Mouse (Mus musculus) stomach, embryonic 15.5 days (tissue): Measurements from ENCODE around the gene 6820408C15Rik. TPM values are rescaled to one million over a fixed set of nuclear protein-coding genes. Genes with fewer than 3 reads are reported as not detected.

Source experiments
- ATAC-seq: fragments of 200-750 bp; cut with Nextera tagmentation; 2 replicates; pipeline ENCODE4 v1.8.0; 2017; ENCODE audit warnings: low read depth, moderate number of reproducible peaks, moderate TSS enrichment; ENCODE audit not compliant: insufficient read depth, low FRiP score
- H3K27ac ChIP-seq: fragments of 300-500 bp; sonication (generic); 2 replicates; pipeline ENCODE4 v1.5.1; 2015; ENCODE audit warnings: mild to moderate bottlenecking, inconsistent platforms
- H3K27me3 ChIP-seq: fragments of 300-500 bp; sonication (generic); replicated peaks from 2 replicates; pipeline ENCODE4 v1.6.1; 2015; ENCODE audit warnings: inconsistent platforms
- H3K36me3 ChIP-seq: fragments of 300-500 bp; sonication (generic); 2 replicates; pipeline ENCODE4 v1.6.1; 2015; ENCODE audit warnings: inconsistent platforms
- H3K4me1 ChIP-seq: fragments of 300-500 bp; sonication (generic); 2 replicates; pipeline ENCODE4 v1.6.1; 2015; ENCODE audit warnings: inconsistent platforms
- H3K4me2 ChIP-seq: fragments of 300-500 bp; sonication (generic); 2 replicates; pipeline ENCODE4 v1.6.1; 2015; ENCODE audit warnings: mild to moderate bottlenecking, inconsistent platforms
- H3K4me3 ChIP-seq: fragments of 300-500 bp; sonication (generic); replicated peaks from 2 replicates; pipeline ENCODE4 v1.5.1; 2015; ENCODE audit warnings: inconsistent platforms
- H3K9ac ChIP-seq: fragments of 300-500 bp; sonication (generic); 2 replicates; pipeline ENCODE4 v1.6.1; 2015; ENCODE audit warnings: inconsistent platforms
- H3K9me3 ChIP-seq: fragments of 300-500 bp; sonication (generic); 2 replicates; pipeline ENCODE4 v1.6.1; 2016; ENCODE audit warnings: inconsistent platforms
- WGBS: fragments of 180-500 bp; shearing (Covaris S2); methylation state at CpG from one replicate; pipeline ENCODE4 v1.1.7; 2015; 5-methylcytosine and 5-hydroxymethylcytosine counted together
- polyA plus RNA-seq: library from polyadenylated mRNA; unstranded; fragments of >200 nt; fragmentation: Nextera tagmentation; extraction: Ambion mirVana; gene quantifications from 2 replicates; pipeline ENCODE4 v1.2.1, GENCODE M21; 2015

The 6820408C15Rik gene
- polyA plus RNA-seq: 0.52 and 0.85 TPM in 2 replicates

DNA sequence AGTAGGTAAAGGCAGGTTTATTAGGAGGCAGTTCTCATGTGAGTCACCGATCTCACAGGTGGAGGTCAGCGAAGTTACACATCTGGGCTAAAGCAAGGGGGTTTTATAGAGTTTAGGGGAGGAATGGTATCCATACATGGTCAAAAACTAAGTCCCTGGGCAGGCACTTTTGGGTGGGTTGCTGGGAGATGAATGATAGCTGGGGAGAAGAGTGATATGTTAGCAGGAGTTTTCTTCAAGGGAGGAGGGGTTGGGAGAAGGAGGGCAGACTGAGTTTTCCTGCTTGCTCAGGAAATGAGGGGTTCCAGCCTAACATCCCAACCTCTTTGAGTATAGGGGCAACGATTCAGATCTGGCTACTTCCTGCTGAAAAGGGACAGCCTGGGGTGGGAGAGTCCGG is at the start of gene 6820408C15Rik:
6820408C15Rik (plus strand) TSS at position 301 of the 400 bp plus-strand sequence.
- Histone ChIP-seq H3K27ac (peak within 1 kb of the TSS; percentile 96), H3K36me3 (no peaks in the 10 kb centered on the region), H3K9me3 (no peaks in the 10 kb centered on the region), H3K27me3 (no peaks in the 10 kb centered on the region), H3K4me2 (peak within 1 kb of the TSS; percentile 74), H3K4me1 (peaks cover 17% of the 10 kb centered on the region), H3K4me3 (peak within 1 kb of the TSS; percentile 72), H3K9ac (peak within 1 kb of the TSS; percentile 83)
- ATAC-seq: no peak
- WGBS: 24% methylated on average over 4 of the region's 4 CpGs

DNA sequence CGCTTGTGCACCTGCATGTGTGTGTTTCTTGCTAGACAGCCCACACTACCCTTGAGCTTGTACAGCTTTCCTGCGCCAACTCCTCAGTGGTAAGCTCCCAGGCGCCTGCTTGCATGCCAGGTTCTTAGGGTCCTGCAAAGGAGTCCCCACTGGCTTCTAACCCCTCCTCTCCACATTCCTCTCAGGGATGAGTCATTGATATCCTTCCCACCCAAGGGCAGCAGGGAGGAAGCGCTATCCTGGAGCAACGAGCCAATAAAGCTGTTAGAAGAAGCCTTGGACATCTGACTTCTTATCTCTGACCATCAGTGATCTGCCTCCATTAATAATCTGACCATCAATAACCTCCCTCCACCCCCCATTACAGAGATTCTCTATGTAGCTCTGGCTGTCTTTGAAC is 47.5 kb upstream of the 6820408C15Rik start:
- Histone ChIP-seq H3K4me1 (peaks cover 9% of the 10 kb centered on the region; the same call in 1 of the 2 replicates), H3K4me2 (no peak overlapping the region), H3K9ac (no peak overlapping the region), H3K4me3 (no peak overlapping the region), H3K27ac (no peak overlapping the region), H3K27me3 (no peaks in the 10 kb centered on the region), H3K9me3 (no peaks in the 10 kb centered on the region), H3K36me3 (no peaks in the 10 kb centered on the region)
- ATAC-seq: no peak
- WGBS: 63% methylated on average over 5 of the region's 5 CpGs

DNA sequence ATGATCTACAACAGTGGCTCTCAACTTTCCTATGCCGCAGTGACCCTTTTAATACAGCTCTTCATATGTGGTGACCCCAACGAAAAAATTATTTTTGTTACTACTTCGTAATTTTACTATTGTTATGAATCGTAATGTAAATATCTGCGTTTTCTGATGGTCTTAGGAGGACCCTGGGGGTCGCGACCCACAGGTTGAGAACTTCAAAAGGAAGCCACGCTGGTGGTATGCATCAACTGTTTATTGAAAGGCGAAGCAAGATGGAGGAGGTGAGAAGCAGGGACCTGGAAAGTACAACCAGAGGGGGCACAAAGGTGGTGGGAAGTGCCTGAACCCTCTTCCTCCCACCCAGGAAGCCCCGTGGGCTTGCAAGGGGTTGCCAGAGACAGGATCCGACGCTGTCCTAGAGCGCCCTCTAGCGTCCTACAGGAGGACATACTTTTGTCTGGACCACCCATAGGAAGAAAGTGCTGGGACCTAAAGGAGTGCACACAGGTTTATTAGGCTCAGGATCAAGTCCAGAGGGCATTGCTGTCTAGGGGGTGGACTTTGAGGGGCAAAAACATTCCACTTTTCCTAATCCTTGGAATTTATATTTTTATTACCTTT is 46.8 kb upstream of the 6820408C15Rik start:
- no peaks in the 10 kb centered on the region for H3K9me3 ChIP-seq
- no peak for ATAC-seq
- no peaks in the 10 kb centered on the region for H3K27me3 ChIP-seq
- H3K36me3 ChIP-seq: no peaks in the 10 kb centered on the region
- no peak overlapping the region for H3K9ac ChIP-seq
- H3K4me2 ChIP-seq: peak overlapping the region; percentile 34
- 29% methylated on average over 14 of the region's 14 CpGs for WGBS
- no peak overlapping the region for H3K4me3 ChIP-seq
- H3K27ac ChIP-seq: no peak overlapping the region
- peaks cover 7% of the 10 kb centered on the region; the same call in 1 of the 2 replicates for H3K4me1 ChIP-seq

DNA sequence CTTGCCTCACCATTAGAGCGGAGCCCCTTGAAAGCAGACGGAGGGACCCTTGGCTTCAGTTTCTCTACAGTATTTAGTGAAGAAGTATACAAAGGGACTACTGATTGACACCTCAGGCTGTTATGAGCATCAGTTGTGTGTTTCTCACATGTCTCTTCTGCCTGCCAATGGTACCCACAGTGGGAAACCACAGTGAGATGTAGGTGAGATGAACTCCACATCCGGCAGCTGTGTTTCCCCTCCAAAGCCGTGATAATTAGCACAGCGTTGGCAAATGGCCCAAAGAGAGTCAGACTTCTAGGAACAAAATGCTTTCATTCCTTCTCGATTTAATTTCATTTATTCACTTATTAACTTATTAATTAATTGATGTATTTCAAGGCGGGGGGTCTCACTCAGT is 43.3 kb upstream of the 6820408C15Rik start:
- Histone ChIP-seq H3K27me3 (peaks cover 15% of the 10 kb centered on the region; the same call in 1 of the 2 replicates), H3K9ac (no peak overlapping the region), H3K4me1 (peaks cover 18% of the 10 kb centered on the region; the same call in 1 of the 2 replicates), H3K9me3 (no peaks in the 10 kb centered on the region), H3K4me3 (no peak overlapping the region), H3K36me3 (no peaks in the 10 kb centered on the region), H3K27ac (no peak overlapping the region), H3K4me2 (no peak overlapping the region)
- WGBS: 80% methylated on average over 7 of the region's 7 CpGs
- no peak for ATAC-seq

DNA sequence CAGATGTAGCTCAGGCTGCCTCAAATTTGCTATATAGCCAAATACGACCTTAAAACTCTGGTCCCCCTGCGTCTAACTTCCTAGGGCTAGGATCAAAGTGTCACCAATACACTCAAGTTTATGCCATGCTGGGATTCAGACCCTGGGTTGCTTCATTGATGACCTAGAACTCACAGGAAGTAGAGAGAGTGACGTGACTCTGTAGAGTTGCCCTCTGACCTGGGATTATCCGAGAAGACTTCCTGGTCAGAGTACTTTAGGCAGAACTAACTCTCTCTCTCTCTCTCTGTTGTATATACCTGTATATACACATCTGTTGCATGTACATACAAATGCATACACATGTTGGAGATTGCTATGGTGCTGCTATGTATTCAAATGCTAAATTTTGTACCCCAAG is 42.7 kb upstream of the 6820408C15Rik start:
- peaks cover 18% of the 10 kb centered on the region; the same call in 1 of the 2 replicates for H3K4me1 ChIP-seq
- H3K9me3 ChIP-seq: no peaks in the 10 kb centered on the region
- no peak overlapping the region for H3K4me2 ChIP-seq
- ATAC-seq: no peak
- no peak overlapping the region for H3K4me3 ChIP-seq
- H3K36me3 ChIP-seq: no peaks in the 10 kb centered on the region
- H3K27ac ChIP-seq: no peak overlapping the region
- peaks cover 19% of the 10 kb centered on the region; the same call in 1 of the 2 replicates for H3K27me3 ChIP-seq
- H3K9ac ChIP-seq: no peak overlapping the region
- 59% methylated on average over 4 of the region's 4 CpGs for WGBS

DNA sequence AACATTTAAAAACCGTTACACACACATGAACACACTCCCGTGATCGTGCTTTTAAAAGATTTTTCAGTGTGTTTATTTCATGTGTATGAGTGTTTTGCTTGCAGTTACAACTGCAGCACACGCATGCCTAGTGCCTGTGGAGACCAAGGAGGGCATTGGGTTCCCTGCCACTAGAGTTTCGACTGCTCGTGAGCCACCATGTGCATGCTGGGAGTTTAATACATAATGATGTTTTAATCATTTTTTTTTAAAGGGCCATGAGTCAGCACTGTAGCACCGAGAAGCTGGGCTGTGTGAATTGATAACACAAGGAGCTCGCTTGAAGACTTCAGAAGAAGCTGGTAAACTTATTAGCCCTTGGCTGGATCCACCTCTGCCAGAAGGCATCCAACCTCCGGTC is 41.8 kb upstream of the 6820408C15Rik start:
- Histone ChIP-seq H3K4me3 (no peak overlapping the region), H3K9ac (no peak overlapping the region), H3K27me3 (peaks cover 19% of the 10 kb centered on the region; the same call in 1 of the 2 replicates), H3K27ac (no peak overlapping the region), H3K4me2 (no peak overlapping the region), H3K36me3 (no peaks in the 10 kb centered on the region), H3K4me1 (peaks cover 17% of the 10 kb centered on the region; the same call in 1 of the 2 replicates), H3K9me3 (no peaks in the 10 kb centered on the region)
- no peak for ATAC-seq
- WGBS: 76% methylated on average over 9 of the region's 9 CpGs

DNA sequence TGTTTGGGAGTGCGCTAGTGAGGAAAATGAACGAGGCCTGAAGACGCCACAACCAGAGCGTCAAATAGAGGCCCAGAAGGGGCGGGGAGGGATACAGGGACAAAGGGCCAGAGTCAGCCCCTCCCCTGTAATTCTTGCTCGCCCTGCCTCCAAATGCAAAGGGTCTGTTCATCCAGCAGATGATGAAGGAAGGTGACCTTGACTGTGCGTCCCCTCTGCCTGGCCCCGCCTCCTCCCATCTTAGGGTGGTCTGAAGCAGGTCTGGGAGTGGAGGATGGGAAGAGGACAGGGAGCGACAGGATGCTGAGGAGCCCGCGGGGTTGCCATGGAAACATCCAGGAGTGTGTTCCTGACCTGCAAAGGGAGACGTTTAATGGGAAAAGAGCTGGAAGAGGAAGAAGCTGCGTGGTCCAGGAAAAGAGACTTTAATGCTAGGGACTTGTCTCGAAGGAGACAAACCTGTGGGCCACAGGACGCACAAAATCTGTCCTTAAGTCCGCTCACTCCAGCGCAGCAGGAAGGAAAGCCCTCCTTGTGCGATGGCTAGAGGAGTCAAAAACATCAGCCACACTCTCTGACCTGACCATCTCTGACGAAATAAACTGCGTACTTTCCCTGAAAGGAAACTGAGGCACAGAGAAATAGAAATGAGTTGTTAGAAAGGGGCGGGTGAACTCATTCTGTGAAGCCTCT is 39.6 kb upstream of the 6820408C15Rik start:
- Histone ChIP-seq H3K9ac (no peak overlapping the region), H3K4me2 (peak overlapping the region; percentile 25), H3K27me3 (peaks cover 19% of the 10 kb centered on the region; the same call in 1 of the 2 replicates), H3K36me3 (no peaks in the 10 kb centered on the region), H3K4me1 (peaks cover 14% of the 10 kb centered on the region; the same call in 1 of the 2 replicates), H3K4me3 (no peak overlapping the region), H3K9me3 (no peaks in the 10 kb centered on the region), H3K27ac (no peak overlapping the region)
- 9% methylated on average over 21 of the region's 21 CpGs for WGBS
- no peak for ATAC-seq

DNA sequence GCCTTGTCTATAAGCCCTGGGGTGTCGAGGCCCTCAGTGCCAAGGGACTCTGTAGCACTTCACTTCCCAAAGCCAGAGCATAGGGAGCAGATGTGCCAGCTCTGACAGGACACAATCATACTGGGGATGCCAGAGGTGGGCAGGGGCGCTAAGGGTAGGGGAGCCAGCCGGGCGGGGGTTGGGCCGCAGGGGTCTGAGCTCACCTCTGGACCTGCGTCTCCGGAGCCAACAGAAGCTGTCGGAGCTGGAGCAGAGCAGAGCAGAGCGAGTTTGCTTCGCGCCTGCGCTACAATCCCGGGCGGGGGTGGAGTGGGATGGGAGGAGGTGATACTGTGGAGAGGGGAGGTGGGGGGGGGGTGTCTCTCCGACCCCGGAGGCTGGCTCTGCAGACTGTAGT is 39.0 kb upstream of the 6820408C15Rik start, which contains the start of gene Nrsn2:
Nrsn2 (minus strand) TSS at position 294 of the 397 bp plus-strand sequence.
- peak within 1 kb of the TSS; percentile 40 for H3K4me2 ChIP-seq
- 3% methylated on average over 16 of the region's 16 CpGs for WGBS
- H3K9me3 ChIP-seq: no peaks in the 10 kb centered on the region
- peaks cover 19% of the 10 kb centered on the region; the same call in 1 of the 2 replicates for H3K27me3 ChIP-seq
- ATAC-seq: peak; percentile 43; the same call in 1 of the 2 replicates
- no peak within 1 kb of the TSS for H3K27ac ChIP-seq
- H3K36me3 ChIP-seq: no peaks in the 10 kb centered on the region
- H3K4me1 ChIP-seq: peaks cover 14% of the 10 kb centered on the region; the same call in 1 of the 2 replicates
- no peak within 1 kb of the TSS for H3K4me3 ChIP-seq
- H3K9ac ChIP-seq: no peak within 1 kb of the TSS

DNA sequence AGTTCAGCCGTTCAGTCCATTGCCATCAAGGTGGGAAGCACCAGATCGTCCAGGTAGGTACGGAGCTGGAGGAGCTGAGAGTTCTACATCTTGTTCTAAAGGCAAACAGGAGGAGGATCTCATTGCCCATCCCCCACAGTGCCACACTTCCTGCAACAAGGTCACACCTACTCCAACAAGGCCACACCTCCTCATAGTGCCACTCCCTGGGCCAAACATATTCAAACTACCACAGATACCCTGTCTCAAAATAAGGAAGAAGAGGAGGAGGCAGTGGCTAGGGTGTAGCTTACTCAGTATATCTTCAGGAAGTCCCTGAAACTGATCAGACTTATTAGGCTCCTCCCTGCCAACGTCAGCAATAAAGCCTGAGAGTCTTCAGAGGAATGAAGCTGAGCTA is 31.2 kb upstream of the 6820408C15Rik start:
- H3K36me3 ChIP-seq: no peaks in the 10 kb centered on the region

DNA sequence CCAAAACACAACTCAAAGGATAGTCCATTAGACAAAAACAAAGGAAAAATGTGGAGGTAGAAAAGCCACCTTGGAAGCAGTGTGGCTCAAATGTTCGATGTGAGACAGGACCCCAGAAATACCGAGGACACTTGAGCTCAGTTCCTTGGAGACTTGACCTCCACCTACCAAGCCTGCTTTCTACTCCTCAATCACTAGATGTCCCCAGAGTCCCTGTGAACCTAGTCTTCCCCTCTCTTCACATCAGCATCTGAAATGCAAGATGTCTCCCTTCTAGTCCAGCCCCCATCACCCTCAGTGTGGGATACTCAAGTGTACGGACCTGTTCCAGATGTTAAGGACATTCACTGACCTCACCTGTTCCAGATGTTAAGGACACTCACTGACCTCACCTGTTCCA is 22.6 kb upstream of the 6820408C15Rik start:
- H3K27ac ChIP-seq: no peak overlapping the region
- H3K27me3 ChIP-seq: no peaks in the 10 kb centered on the region
- H3K4me1 ChIP-seq: peaks cover 29% of the 10 kb centered on the region
- WGBS: 20% methylated on average over 3 of the region's 3 CpGs
- no peak for ATAC-seq
- no peak overlapping the region for H3K4me2 ChIP-seq
- no peak overlapping the region for H3K4me3 ChIP-seq
- no peaks in the 10 kb centered on the region for H3K9me3 ChIP-seq
- H3K9ac ChIP-seq: no peak overlapping the region
- H3K36me3 ChIP-seq: peaks cover 11% of the 10 kb centered on the region; the same call in 1 of the 2 replicates

More for the DNA sequence above, 31.2 kb upstream of the 6820408C15Rik start:
- Histone ChIP-seq H3K4me1 (no peaks in the 10 kb centered on the region), H3K4me3 (no peak overlapping the region), H3K4me2 (no peak overlapping the region), H3K9me3 (no peaks in the 10 kb centered on the region), H3K9ac (no peak overlapping the region), H3K27me3 (no peaks in the 10 kb centered on the region), H3K27ac (no peak overlapping the region)
- no peak for ATAC-seq
- 87% methylated on average over 4 of the region's 4 CpGs for WGBS

DNA sequence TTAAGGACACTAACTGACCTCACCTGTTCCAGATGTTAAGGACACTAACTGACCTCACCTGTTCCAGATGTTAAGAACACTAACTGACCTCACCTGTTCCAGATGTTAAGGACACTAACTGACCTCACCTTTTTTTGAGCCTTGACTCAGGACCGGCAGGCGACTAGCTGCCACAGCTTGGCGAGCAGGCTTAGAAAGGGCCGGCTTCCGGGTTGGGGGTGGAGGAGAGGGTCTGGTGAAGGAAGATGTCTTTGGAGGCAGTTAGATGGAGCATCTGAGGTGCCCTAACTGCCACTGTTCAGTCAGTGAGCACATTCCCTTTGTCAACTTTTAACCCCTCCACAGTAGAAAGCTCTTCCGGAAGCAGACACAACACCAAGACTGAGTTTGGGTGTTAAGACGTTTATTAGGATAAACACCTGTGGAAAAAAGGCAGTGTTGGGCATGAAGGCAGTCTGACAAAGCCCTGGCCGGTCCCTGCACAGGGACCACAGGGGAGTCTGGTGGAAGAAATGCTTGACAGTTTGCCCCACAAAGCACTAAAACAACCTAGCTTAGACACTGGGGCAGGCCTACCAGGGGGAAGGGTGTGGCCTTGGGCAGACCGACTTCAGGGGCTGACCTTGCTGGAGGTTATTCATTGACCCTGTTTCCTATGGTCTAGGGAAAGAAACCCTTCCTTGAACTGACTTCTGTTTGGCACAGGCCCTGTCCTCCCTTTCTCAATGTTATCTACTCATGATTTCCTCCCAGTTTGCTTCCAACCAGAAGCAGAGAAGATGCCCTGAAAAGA is 22.0 kb upstream of the 6820408C15Rik start:
- Histone ChIP-seq H3K4me3 (no peak overlapping the region), H3K9me3 (no peaks in the 10 kb centered on the region), H3K27me3 (no peaks in the 10 kb centered on the region), H3K4me1 (peaks cover 29% of the 10 kb centered on the region), H3K4me2 (no peak overlapping the region), H3K27ac (no peak overlapping the region), H3K36me3 (peaks cover 11% of the 10 kb centered on the region; the same call in 1 of the 2 replicates), H3K9ac (no peak overlapping the region)
- 47% methylated on average over 9 of the region's 9 CpGs for WGBS
- ATAC-seq: no peak
